ENCODE assay signal across 8 mouse cellular contexts in genomic region chrX:7722691-7723090, GRCm38 (mm10). TPM values are rescaled to one million over a fixed set of nuclear protein-coding genes. Genes with fewer than 3 reads are reported as not detected.
DNase-seq lines count a peak whose midpoint lies in the region; ATAC-seq and TF ChIP-seq lines count a peak whose summit lies in the region.

No protein-coding gene starts in this region.

- H3K4me2 ChIP-seq in heart, embryonic 14.5 days (ENCODE audit: low read length) = peak overlapping the region; percentile 73
- peak overlapping the region; percentile 93 for H3K4me2 ChIP-seq in CH12.LX (ENCODE audit: insufficient read depth, low read depth, poor library complexity, severe bottlenecking)
- peak overlapping the region; percentile 61 for H3K4me2 ChIP-seq in forebrain, embryonic 14.5 days (ENCODE audit: low read length)
- H3K4me2 ChIP-seq in liver, embryonic 16.5 days (ENCODE audit: low read depth, low read length) = peak overlapping the region; percentile 64

- no peak overlapping the region for H3K27ac ChIP-seq in heart, embryonic 14.5 days (replicated peaks in 1 of 2; ENCODE audit: control insufficient read depth in 1 of 2, insufficient read depth in 1 of 2, low read depth in 2 of 2, low read length in 2 of 2)
- H3K27ac ChIP-seq in CH12.LX (ENCODE audit: insufficient read depth, low read depth) = no peak overlapping the region
- no peak overlapping the region for H3K27ac ChIP-seq in forebrain, embryonic 14.5 days (ENCODE audit: low read depth, low read length)
- peak overlapping the region; percentile 89 for H3K27ac ChIP-seq in liver, embryonic 16.5 days (ENCODE audit: low read length)

- peaks cover 27% of the 10 kb centered on the region for H3K36me3 ChIP-seq in heart, embryonic 14.5 days (ENCODE audit: control insufficient read depth, insufficient read depth, low read length)
- peaks cover 28 to 41% of the 10 kb centered on the region in 2 experiments for H3K36me3 ChIP-seq in CH12.LX (replicated peaks in 1 of 2; ENCODE audit: control insufficient read depth in 1 of 2, insufficient read depth in 1 of 2, low read length in 1 of 2)
- 0 out of 2 replicates have a peak, but pooled peaks cover 7% of the 10 kb centered on the region for H3K36me3 ChIP-seq in forebrain, embryonic 14.5 days (ENCODE audit: control insufficient read depth, insufficient read depth, low read length)
- H3K36me3 ChIP-seq in liver, embryonic 16.5 days (ENCODE audit: control insufficient read depth, insufficient read depth) = peaks cover 6% of the 10 kb centered on the region; the same call in 1 of the 2 replicates

- peak overlapping the region; percentile 46 to 74 for H3K4me3 ChIP-seq in heart, embryonic 14.5 days (ENCODE audit: control insufficient read depth in 1 of 2, insufficient read depth in 1 of 2, low read depth in 1 of 2, low read length in 2 of 2)
- H3K4me3 ChIP-seq in CH12.LX (replicated peaks in 1 of 3; ENCODE audit: low read depth in 2 of 3, low read length in 2 of 3, poor library complexity in 1 of 3) = peak overlapping the region; percentile 68 to 90 (median 75)
- peak overlapping the region; percentile 44 for H3K4me3 ChIP-seq in forebrain, embryonic 14.5 days (ENCODE audit: low read depth, low read length)
- H3K4me3 ChIP-seq in liver, embryonic 16.5 days (ENCODE audit: low read depth, low read length) = peak overlapping the region; percentile 71

- no peak for ATAC-seq in heart, embryonic 14.5 days (ENCODE audit: insufficient number of reproducible peaks, insufficient read depth, low FRiP score, low read depth)
- no peak for ATAC-seq in forebrain, embryonic 14.5 days
- no peak for ATAC-seq in liver, embryonic 16.5 days (ENCODE audit: low read depth)

- TF ChIP-seq CTCF in CH12.LX (conservative IDR thresholded peaks at IDR 0.05 in 1 of 2, IDR thresholded peaks at IDR 0.05 in 1 of 2; ENCODE audit: low read depth in 2 of 2, low read length in 2 of 2) = no peak

- TF ChIP-seq POLR2A in CH12.LX (IDR thresholded peaks at IDR 0.05; ENCODE audit: low read depth, low read length) = no peak

- intact Hi-C loops in left cerebral cortex, postnatal 10 days (cut with DNase I) = no loop called here

- peak overlapping the region; percentile 67 for H3K9ac ChIP-seq in heart, embryonic 14.5 days (ENCODE audit: low read length)
- H3K9ac ChIP-seq in CH12.LX (ENCODE audit: insufficient read depth, low read depth) = peak overlapping the region; percentile 86
- H3K9ac ChIP-seq in forebrain, embryonic 14.5 days (ENCODE audit: low read length) = peak overlapping the region; percentile 65
- peak overlapping the region; percentile 72 for H3K9ac ChIP-seq in liver, embryonic 16.5 days (ENCODE audit: low read depth, low read length)

- H3K27me3 ChIP-seq in heart, embryonic 14.5 days (ENCODE audit: control insufficient read depth, insufficient read depth, low read length) = no peaks in the 10 kb centered on the region
- no peaks in the 10 kb centered on the region for H3K27me3 ChIP-seq in CH12.LX (replicated peaks)
- H3K27me3 ChIP-seq in forebrain, embryonic 14.5 days (replicated peaks; ENCODE audit: control insufficient read depth, insufficient read depth, low read length) = no peaks in the 10 kb centered on the region
- no peaks in the 10 kb centered on the region for H3K27me3 ChIP-seq in liver, embryonic 16.5 days (ENCODE audit: control insufficient read depth, insufficient read depth, low read depth, low read length)

- H3K9me3 ChIP-seq in heart, embryonic 14.5 days (ENCODE audit: control insufficient read depth, low read length) = no peaks in the 10 kb centered on the region
- no peaks in the 10 kb centered on the region for H3K9me3 ChIP-seq in CH12.LX (replicated peaks; ENCODE audit: low read length)
- H3K9me3 ChIP-seq in forebrain, embryonic 14.5 days (replicated peaks; ENCODE audit: control insufficient read depth, low read length) = no peaks in the 10 kb centered on the region
- no peaks in the 10 kb centered on the region for H3K9me3 ChIP-seq in liver, embryonic 16.5 days (replicated peaks; ENCODE audit: control insufficient read depth, low read length)

- no peak for DNase-seq in heart, postnatal 4 days
- DNase-seq in CH12.LX (ENCODE audit: extremely low read depth) = no peak
- DNase-seq in forebrain, embryonic 14.5 days (ENCODE audit: low spot score) = no peak
- no peak for DNase-seq in urinary bladder, adult 18-20 months (ENCODE audit: low spot score in 2 of 2)
- no peak for DNase-seq in left cerebral cortex, postnatal 10 days (ENCODE audit: extremely low spot score in 1 of 2, low spot score in 2 of 2)
- DNase-seq in yolk sac, embryonic 10.5 days (ENCODE audit: low spot score) = no peak

- in situ Hi-C loops in CH12.LX (cut with MboI; ENCODE audit: low pct_ligation_motif_present, low pct_unique_long_range_greater_than_20kb, low sequenced_read_pairs) = no loop called here

- no peak for TF ChIP-seq RAD21 in CH12.LX (IDR thresholded peaks at IDR 0.05; ENCODE audit: low read depth, low read length)

- dilution Hi-C loops in CH12.LX (cut with MboI; ENCODE audit: extremely low pct_ligation_motif_present, extremely low pct_unique_long_range_greater_than_20kb, low sequenced_read_pairs) = no loop called here

- no peaks in the 10 kb centered on the region for H3K4me1 ChIP-seq in heart, embryonic 14.5 days (ENCODE audit: control insufficient read depth in 2 of 2, insufficient read depth in 2 of 2, low read length in 2 of 2)
- peaks cover 8 to 19% of the 10 kb centered on the region in 2 experiments for H3K4me1 ChIP-seq in CH12.LX (ENCODE audit: control insufficient read depth in 1 of 2, insufficient read depth in 2 of 2)
- no peaks in the 10 kb centered on the region for H3K4me1 ChIP-seq in forebrain, embryonic 14.5 days (ENCODE audit: control insufficient read depth, insufficient read depth, low read length)
- peaks cover 4% of the 10 kb centered on the region; the same call in 1 of the 2 replicates for H3K4me1 ChIP-seq in liver, embryonic 16.5 days (ENCODE audit: control insufficient read depth, low read depth, low read length)

- peaks cover 9% of the 10 kb centered on the region for H3K79me2 ChIP-seq in CH12.LX (replicated peaks; ENCODE audit: control insufficient read depth, extremely low read depth, insufficient read depth, poor library complexity, severe bottlenecking)

- TF ChIP-seq EP300 in CH12.LX (IDR thresholded peaks at IDR 0.05; ENCODE audit: low read length) = no peak

- 20% methylated on average over 4 of the region's 4 CpGs for WGBS in heart, embryonic 14.5 days
- 35% methylated on average over 4 of the region's 4 CpGs for WGBS in forebrain, embryonic 14.5 days
- 13% methylated on average over 4 of the region's 4 CpGs for WGBS in liver, embryonic 16.5 days (ENCODE audit: insufficient replicate concordance)

TF ChIP-seq in CH12.LX, 34 proteins besides CTCF, POLR2A, EP300 and RAD21 (continues in another document):
- TF ChIP-seq USF1 (IDR thresholded peaks at IDR 0.05; ENCODE audit: low read depth, low read length) = no peak

RNA-seq across cellular contexts. Expression of gene Gm45208, which starts 0.6 kb away (rescaled TPM):
- polyA plus RNA-seq in heart, embryonic 14.5 days (2014; fragmentation: Nextera tagmentation; extraction: Ambion mirVana) = not detected in 2 replicates
- not detected for total RNA-seq in heart, postnatal 4 days (2021)
- total RNA-seq in CH12.LX (2012; rRNA removed) (0.47 TPM in 1 of 2 replicates, not detected in the other), CH12.LX (2014; rRNA removed) (not detected in 2 replicates)
- 13.0 and 13.1 TPM in 2 replicates for polyA plus RNA-seq in CH12.LX (2012; ENCODE audit: insufficient read length, low read depth)
- not detected in 2 replicates for polyA plus RNA-seq in forebrain, embryonic 14.5 days (2014; fragmentation: Nextera tagmentation; extraction: Ambion mirVana)
- 0.27 and 0.51 TPM in 2 replicates for polyA plus RNA-seq in liver, embryonic 16.5 days (2015; fragmentation: Nextera tagmentation; extraction: Ambion mirVana)
- total RNA-seq in left cerebral cortex, postnatal 10 days (2021) = under 1 TPM in 1 of 2 experiments, not detected in 1; 0.69 TPM

RNA-seq across cellular contexts. Expression of gene Praf2, which starts 5.5 kb away (rescaled TPM):
- 36.3 and 40.8 TPM in 2 replicates for polyA plus RNA-seq in heart, embryonic 14.5 days (2014; fragmentation: Nextera tagmentation; extraction: Ambion mirVana)
- 10 to 100 TPM; 10.3 to 11.0 TPM for total RNA-seq in heart, postnatal 4 days (2021)
- total RNA-seq in CH12.LX (2012; rRNA removed) (41.8 and 49.1 TPM in 2 replicates), CH12.LX (2014; rRNA removed) (25.7 and 26.9 TPM in 2 replicates)
- polyA plus RNA-seq in CH12.LX (2012; ENCODE audit: insufficient read length, low read depth) = 40.5 and 40.6 TPM in 2 replicates
- 139 and 145 TPM in 2 replicates for polyA plus RNA-seq in forebrain, embryonic 14.5 days (2014; fragmentation: Nextera tagmentation; extraction: Ambion mirVana)
- 5.2 and 6.0 TPM in 2 replicates for polyA plus RNA-seq in liver, embryonic 16.5 days (2015; fragmentation: Nextera tagmentation; extraction: Ambion mirVana)
- 100 to 1,000 TPM in 1 of 2 experiments, 10 to 100 TPM in 1; 97.3 to 105 TPM for total RNA-seq in left cerebral cortex, postnatal 10 days (2021)

RNA-seq across cellular contexts. Expression of gene Wdr45, which starts 8.6 kb away (rescaled TPM):
- polyA plus RNA-seq in heart, embryonic 14.5 days (2014; fragmentation: Nextera tagmentation; extraction: Ambion mirVana) = 18.5 and 24.0 TPM in 2 replicates
- 10 to 100 TPM; 23.6 to 23.9 TPM for total RNA-seq in heart, postnatal 4 days (2021)
- total RNA-seq in CH12.LX (2012; rRNA removed) = 13.9 and 21.4 TPM in 2 replicates
- 19.4 and 24.1 TPM in 2 replicates for total RNA-seq in CH12.LX (2014; rRNA removed)
- polyA plus RNA-seq in CH12.LX (2012; ENCODE audit: insufficient read length, low read depth) = 18.0 and 21.7 TPM in 2 replicates
- polyA plus RNA-seq in forebrain, embryonic 14.5 days (2014; fragmentation: Nextera tagmentation; extraction: Ambion mirVana) = 30.2 and 31.3 TPM in 2 replicates
- polyA plus RNA-seq in liver, embryonic 16.5 days (2015; fragmentation: Nextera tagmentation; extraction: Ambion mirVana) = 19.9 and 21.8 TPM in 2 replicates
- total RNA-seq in left cerebral cortex, postnatal 10 days (2021) = 10 to 100 TPM; 38.5 to 43.3 TPM

RNA-seq across cellular contexts. Expression of gene Gpkow, which starts 25.8 kb away (rescaled TPM):
- polyA plus RNA-seq in heart, embryonic 14.5 days (2014; fragmentation: Nextera tagmentation; extraction: Ambion mirVana) = 33.5 TPM in 2 replicates
- 10 to 100 TPM; 26.1 to 26.4 TPM for total RNA-seq in heart, postnatal 4 days (2021)
- total RNA-seq in CH12.LX (2012; rRNA removed) (14.6 and 16.8 TPM in 2 replicates), CH12.LX (2014; rRNA removed) (6.6 and 9.3 TPM in 2 replicates)
- polyA plus RNA-seq in CH12.LX (2012; ENCODE audit: insufficient read length, low read depth) = 32.2 and 35.3 TPM in 2 replicates
- polyA plus RNA-seq in forebrain, embryonic 14.5 days (2014; fragmentation: Nextera tagmentation; extraction: Ambion mirVana) = 56.2 and 57.4 TPM in 2 replicates
- 13.4 and 14.0 TPM in 2 replicates for polyA plus RNA-seq in liver, embryonic 16.5 days (2015; fragmentation: Nextera tagmentation; extraction: Ambion mirVana)
- 10 to 100 TPM; 37.1 to 39.3 TPM for total RNA-seq in left cerebral cortex, postnatal 10 days (2021)

RNA-seq across cellular contexts. Expression of gene Ccdc120, which starts 28.0 kb away (rescaled TPM):
- 4.7 and 5.9 TPM in 2 replicates for polyA plus RNA-seq in heart, embryonic 14.5 days (2014; fragmentation: Nextera tagmentation; extraction: Ambion mirVana)
- total RNA-seq in heart, postnatal 4 days (2021) = 1 to 10 TPM; 1.2 to 3.0 TPM
- 3.6 and 6.9 TPM in 2 replicates for total RNA-seq in CH12.LX (2012; rRNA removed)
- total RNA-seq in CH12.LX (2014; rRNA removed) = 3.5 and 4.4 TPM in 2 replicates
- polyA plus RNA-seq in CH12.LX (2012; ENCODE audit: insufficient read length, low read depth) = 6.9 and 9.0 TPM in 2 replicates
- polyA plus RNA-seq in forebrain, embryonic 14.5 days (2014; fragmentation: Nextera tagmentation; extraction: Ambion mirVana) = 43.8 and 45.3 TPM in 2 replicates
- polyA plus RNA-seq in liver, embryonic 16.5 days (2015; fragmentation: Nextera tagmentation; extraction: Ambion mirVana) = 1.6 and 1.9 TPM in 2 replicates
- 10 to 100 TPM; 28.9 to 29.7 TPM for total RNA-seq in left cerebral cortex, postnatal 10 days (2021)
